Mouse (Mus musculus) liver (tissue): ENCODE results near the gene Mobp.

Source experiments
- DNase-seq: peaks from one replicate; pipeline ENCODE4 v3.0.0-alpha.2; 2020; ENCODE audit warnings: mixed read lengths

Gene Mobp

DNA sequence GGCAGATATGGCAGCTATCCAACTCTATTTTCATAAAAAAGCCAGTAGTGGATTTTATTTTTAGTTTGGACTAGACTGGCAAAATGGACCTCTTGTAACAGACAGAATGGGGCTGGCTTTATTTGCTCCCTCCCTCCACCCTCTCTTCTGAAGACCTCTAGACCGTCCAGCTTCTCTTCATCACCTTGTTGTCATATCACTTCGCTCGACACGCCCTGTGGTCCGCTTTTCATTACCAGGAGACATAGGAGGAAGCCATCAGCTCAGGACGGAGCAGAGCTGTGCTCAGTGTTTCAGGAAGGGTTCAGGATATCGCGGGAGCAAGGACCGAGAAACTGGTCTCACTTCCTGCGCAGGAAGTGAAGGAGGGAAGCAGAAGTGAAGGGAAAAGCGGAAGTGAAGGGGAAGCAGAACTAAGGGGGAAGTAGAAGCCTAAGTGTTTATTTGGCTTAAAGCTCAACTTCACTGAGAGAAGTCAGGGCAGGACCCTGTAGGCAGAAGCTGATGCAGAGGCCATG, 65.5 kb downstream of the Mobp start:
- DNase-seq = no peak

DNA sequence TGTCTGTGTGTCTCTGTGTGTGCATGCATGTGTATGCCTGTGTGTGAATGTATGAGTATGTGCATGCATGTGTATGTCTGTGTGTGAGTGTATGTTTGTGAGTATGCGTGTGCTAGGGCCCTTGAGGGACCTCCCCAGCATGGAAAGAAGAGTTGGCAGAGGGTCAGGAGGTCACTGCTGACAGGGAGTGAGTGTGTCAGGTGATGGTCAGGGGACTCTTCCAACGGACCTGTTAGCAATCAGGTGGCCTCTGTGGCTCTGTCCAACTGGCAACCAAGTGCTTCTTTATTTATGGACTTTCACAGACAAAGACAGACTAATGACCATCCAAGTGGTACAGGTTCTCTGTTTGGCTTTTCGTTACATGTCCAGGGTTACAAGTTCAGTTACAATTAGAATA, 69.9 kb downstream of the Mobp start:
- DNase-seq = no peak
